Mouse (Mus musculus) layer of hippocampus, postnatal 10 days (tissue): ENCODE results near the gene Gm45902. TPM values are rescaled to one million over a fixed set of nuclear protein-coding genes. Genes with fewer than 3 reads are reported as not detected.

ENCODE experiments used
- DNase-seq, 2 experiments: peaks; one replicate each; pipeline ENCODE4 v3.0.0; 2021; ENCODE audit warnings: low spot score in 2 of 2
- long read RNA-seq: library from polyadenylated mRNA; stranded (forward); transcript quantifications from one replicate; pipeline ENCODE4 v2.0.0, GENCODE M21; 2023
- total RNA-seq, 2 experiments: library from RNA; stranded (reverse); gene quantifications; 2 replicates each; pipeline ENCODE4 v1.2.3; 2021

Gene Gm45902
- total RNA-seq: 1 to 10 TPM; 6.7 to 7.0 TPM
- long read RNA-seq, full-length matches to known transcripts: 1 of 2 reads
- long read RNA-seq, partial matches to known transcripts: 0 of 2 reads
- long read RNA-seq, other reads (novel, unspliced or antisense): 1 of 2 reads

GRCm38 (mm10) chr2:3512552-3513454 lies at the start of gene Gm45902, which contains the start of the genes Hspa14 and Cdnf:
TSS of gene Gm45902 (minus strand) at chr2:3512790.
TSS of gene Hspa14 (minus strand) at chr2:3512814.
TSS of gene Cdnf (plus strand) at chr2:3513030.
- DNase-seq: peak; percentile 94

DNA sequence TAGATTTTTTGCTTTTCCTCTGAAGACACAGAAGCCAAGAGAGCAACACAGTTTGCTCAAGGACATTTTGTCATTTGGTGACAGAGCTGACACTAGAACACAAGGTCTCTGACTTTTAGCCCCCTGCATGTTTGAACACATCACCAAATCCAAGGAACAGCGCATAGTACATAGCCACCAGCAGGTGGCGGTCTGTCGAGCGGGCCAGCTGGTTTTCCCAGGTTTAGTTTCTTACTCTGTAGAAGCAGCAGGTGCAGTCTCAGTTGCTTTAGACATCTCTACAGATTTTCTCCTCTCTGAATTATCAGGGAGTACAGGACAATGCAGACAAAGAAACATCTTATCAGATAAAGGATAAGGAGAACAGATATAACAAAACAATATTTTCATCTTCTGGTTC lies 34.0 kb upstream of the Gm45902 start:
- peak; percentile 45 to 63 for DNase-seq

DNA sequence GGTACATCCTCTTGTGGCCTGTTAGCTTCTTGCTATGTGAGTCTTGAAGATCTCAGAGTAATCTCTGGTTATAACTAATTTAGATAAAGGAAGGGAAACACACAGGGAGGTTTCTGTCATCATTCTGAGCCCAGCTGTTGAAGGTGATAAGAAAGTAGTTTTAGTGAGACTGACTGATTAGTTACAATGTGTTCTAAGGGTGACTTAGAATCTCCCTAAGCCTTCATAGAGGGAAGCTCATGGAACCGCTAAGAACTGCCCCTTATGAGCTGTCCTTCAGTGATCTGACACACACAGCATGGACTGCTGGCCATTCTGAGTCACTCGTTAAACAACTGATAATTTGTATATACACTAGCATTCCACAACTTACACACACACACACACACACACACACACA lies 33.5 kb upstream of the Gm45902 start:
- no peak for DNase-seq

- no peak for DNase-seq
These were observed 28.9 kb upstream of the Gm45902 start for GRCm38 (mm10) chr2:3541307-3542079.

DNA sequence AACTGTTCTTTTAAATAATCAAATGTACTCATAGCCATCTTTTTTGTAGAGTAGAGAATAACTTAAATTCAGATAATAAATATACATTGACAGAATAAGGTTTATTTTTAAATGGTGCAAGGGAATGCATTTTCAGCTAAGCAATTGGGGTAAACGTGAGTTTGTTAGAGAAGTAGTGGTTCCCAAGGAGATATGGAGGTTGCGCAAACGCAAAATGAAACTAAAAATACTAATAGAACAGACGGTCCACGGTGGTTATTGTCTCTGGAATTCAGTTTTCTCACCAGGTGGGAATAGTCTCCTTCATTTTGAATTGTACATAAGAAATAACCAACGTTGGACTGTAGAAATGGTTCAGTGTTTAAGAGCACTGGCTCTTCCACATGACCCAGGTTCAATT lies 13.7 kb upstream of the Gm45902 start:
- no peak for DNase-seq

DNA sequence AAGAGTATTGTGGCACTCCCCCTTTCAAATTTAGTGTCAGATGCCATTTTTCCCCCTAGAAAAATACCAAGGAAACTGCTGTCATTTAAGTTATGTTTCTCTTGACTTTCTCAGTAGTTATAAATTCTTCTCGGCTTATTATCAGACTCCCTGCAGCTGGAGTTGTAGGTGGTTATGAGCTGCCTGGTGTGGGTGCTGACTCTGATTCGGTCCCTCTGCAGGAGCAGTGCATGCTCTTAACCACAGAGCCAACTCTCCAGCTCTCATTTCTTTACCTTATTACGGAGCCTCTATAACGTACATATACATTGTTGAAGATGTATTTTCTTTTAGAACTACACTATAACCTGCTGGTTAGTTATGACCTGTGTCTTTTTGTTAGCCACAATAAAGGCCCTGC lies 10.0 kb upstream of the Gm45902 start:
- DNase-seq: no peak

GRCm38 (mm10) chr2:3512076-3512475 lies 514 bp downstream of the Gm45902 start:
- DNase-seq: no peak

GRCm38 (mm10) chr2:3500886-3501285 lies 11.7 kb downstream of the Gm45902 start:
- no peak for DNase-seq

DNA sequence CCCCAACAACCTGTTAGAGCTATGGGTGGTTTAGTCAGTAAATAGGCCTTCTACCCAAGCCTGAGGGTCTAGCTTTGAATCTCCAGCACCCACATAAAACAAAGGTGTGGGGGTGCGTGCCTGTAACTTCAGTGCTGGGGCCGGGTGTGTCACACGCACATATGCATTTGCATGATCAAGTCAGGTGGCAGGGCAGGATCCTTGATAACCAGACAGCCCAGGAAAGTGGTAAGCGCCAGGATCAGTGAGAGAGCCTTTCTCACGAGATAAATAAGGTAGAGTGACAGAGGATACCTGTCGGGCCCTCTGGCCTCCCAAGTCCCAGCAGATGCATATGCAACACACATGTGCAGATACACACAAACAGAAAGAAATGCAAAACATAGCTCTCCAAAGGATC lies 13.0 kb downstream of the Gm45902 start:
- no peak for DNase-seq

DNA sequence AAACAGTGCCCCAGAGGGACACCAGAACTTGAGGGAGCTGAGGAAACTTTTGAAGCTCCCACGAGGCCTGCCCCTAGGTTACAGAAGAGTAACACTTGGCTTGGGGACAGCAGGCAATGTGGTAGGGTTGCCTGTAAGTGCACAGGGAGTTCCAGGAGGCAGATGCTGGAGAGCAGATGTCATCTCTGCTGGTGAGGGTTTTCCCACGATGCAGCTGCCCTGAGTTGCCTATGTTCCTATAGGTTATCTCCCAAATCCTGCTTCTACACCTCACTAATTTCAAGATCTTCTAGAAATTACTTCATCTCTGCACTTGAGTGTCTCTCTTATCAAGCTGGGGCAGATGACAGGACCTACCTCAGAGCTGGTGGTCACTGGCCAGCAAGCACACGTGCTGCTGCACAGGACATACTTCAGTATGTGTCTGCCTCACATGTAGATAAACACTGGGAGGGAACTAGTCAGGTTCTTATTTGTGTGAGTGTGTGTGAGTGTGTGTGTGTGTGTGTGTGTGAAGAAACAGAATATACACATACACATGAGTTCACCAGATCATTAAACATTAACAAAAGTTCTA lies 18.7 kb downstream of the Gm45902 start:
- no peak for DNase-seq

DNA sequence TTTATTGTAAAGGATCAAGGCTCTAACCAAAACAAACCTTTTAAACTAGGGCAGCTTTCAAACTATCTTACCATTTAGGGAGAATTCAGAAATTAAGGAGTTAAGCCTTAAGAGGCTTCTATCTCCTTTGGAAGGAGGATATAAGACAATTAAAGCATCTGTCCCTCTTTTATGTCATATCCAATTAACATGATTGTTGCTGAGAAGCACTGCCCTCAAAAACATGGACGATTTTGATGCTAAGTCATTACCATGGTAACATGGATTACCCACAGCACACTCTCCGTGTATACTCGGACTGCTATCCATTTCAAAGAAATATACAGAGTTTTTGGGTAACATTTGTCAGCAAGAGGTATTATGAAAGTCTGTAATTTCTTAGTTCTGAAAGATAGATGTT lies 22.8 kb downstream of the Gm45902 start:
- no peak for DNase-seq

GRCm38 (mm10) chr2:3480239-3480638 lies 32.4 kb downstream of the Gm45902 start:
- DNase-seq: no peak

DNA sequence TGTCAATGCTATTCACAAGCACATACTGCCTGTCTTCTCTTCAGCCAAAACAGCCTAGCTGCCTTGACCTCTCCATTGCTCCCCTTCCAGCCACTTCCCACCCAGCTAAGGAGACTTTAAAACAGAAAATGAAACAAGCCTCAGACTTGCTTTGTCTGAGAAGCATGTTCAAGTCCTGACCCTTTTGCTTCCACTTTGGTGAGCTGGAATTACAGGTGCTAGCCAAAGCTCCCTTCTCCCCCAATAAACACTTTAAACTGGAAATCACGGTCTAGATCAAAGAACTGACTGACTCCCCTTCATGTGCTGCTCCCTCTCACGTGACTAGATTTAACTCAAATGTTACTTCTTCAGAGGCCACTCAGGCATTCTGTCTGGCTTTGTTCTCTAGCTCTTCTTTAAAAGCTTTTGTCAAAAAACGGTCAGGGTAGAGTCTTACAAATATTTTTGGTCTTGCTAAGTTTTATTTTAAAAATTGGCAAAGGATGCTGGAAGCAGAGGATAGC lies 36.8 kb downstream of the Gm45902 start:
- DNase-seq: no peak

GRCm38 (mm10) chr2:3474861-3475283 lies 37.7 kb downstream of the Gm45902 start, which contains the start of gene Suv39h2:
TSS of gene Suv39h2 (minus strand) at chr2:3475031.
- peak; percentile 96 to 98 for DNase-seq

- DNase-seq: peak; percentile 49 to 69
These were observed 38.2 kb downstream of the Gm45902 start for GRCm38 (mm10) chr2:3474361-3474805.

- DNase-seq: no peak
These were observed 38.7 kb downstream of the Gm45902 start for GRCm38 (mm10) chr2:3473891-3474290.

DNA sequence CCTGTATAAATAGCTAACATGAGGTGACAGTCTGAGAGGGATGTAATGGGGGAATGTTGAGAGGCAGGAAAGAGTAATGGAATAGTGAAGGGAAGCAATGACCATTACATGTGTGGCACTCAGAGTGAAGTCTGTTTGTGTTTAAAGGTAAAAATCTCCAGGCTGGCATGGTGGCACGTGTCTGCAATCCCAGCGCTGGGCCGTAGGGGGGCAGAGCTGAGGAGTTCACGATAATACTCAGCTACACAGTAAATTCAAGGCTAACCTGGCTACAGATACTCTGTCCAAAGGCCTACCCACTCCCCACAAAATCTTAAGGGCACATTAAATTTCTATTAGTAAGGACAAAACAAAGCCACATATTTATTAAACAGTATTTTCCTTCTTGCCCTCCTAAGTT lies 56.0 kb downstream of the Gm45902 start:
- no peak for DNase-seq
